Mouse (Mus musculus): ENCODE results near the gene Osbp2. TPM values are rescaled to one million over a fixed set of nuclear protein-coding genes. Genes with fewer than 3 reads are reported as not detected.

Osbp2 gene
- total RNA-seq, 2 experiments from 2014 or later: not detected

- ATAC-seq (replicated peaks; ENCODE audit: low FRiP score, low TSS enrichment, poor library complexity, severe bottlenecking): no peak
Observed at GRCm38 (mm10) chr11:3683696-3684095, 180.0 kb downstream of the Osbp2 start.

DNA sequence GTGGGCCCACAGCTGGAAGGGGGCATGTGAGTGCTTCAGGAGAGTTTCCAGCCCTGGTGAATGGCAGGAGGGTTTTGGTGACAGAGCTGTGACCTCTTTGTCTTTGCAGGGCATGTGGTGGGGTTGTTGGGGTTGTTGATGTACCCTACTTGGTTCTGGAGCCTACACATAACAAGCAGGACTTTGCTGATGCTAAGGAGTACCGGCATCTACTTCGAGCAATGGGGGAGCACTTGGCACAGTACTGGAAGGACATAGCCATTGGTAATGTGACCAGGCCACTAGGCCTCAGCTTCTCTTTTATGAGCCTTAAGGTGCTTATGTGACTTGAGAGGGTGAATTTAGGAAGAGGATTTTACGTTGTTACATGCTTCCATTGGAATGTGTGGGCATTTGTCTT is 183.9 kb downstream of the Osbp2 start:
- ATAC-seq (replicated peaks; ENCODE audit: low FRiP score, low TSS enrichment, poor library complexity, severe bottlenecking): no peak

DNA sequence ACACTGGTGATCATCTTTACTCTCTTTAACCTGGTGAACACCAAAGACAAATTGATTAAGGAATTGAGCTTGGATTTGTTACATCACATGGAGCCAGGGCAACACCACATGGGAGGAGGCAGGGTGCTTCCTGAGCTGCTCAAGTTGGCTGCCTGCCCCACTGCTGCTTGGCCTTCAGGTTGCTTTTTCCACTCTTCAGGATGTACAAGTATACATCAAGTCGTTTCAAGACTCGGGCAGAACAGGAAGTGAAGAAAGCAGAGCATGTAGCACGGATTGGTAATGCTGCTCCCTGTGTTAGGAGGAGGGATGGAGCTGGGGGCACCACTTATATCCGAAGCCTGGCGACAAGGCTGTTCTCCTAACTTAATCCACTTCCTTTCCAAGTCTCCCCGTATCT is 186.5 kb downstream of the Osbp2 start:
- no peak for ATAC-seq (replicated peaks; ENCODE audit: low FRiP score, low TSS enrichment, poor library complexity, severe bottlenecking)

DNA sequence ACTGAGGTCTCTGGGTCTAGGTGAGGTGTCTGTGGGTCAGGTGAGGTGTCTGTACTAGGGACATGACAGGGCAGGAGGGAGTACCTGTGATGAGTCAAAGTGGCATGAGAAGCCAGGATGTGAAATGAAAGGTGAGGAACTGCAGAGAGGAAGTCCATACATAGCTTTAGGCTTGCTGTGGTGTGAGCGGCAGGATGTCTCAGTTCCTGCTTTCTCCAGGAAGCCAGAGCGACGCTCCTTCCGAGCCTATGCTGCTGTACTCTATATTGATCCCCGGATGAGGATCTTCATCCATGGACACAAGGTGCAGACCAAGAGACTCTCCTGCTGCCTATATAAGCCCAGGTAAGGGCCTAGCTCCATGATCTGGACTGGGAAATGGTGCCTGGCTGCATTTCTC is 187.3 kb downstream of the Osbp2 start:
- no peak for ATAC-seq (replicated peaks; ENCODE audit: low FRiP score, low TSS enrichment, poor library complexity, severe bottlenecking)

GRCm38 (mm10) chr11:3674545-3674944 is 189.2 kb downstream of the Osbp2 start:
- no peak for ATAC-seq (replicated peaks; ENCODE audit: low FRiP score, low TSS enrichment, poor library complexity, severe bottlenecking)

DNA sequence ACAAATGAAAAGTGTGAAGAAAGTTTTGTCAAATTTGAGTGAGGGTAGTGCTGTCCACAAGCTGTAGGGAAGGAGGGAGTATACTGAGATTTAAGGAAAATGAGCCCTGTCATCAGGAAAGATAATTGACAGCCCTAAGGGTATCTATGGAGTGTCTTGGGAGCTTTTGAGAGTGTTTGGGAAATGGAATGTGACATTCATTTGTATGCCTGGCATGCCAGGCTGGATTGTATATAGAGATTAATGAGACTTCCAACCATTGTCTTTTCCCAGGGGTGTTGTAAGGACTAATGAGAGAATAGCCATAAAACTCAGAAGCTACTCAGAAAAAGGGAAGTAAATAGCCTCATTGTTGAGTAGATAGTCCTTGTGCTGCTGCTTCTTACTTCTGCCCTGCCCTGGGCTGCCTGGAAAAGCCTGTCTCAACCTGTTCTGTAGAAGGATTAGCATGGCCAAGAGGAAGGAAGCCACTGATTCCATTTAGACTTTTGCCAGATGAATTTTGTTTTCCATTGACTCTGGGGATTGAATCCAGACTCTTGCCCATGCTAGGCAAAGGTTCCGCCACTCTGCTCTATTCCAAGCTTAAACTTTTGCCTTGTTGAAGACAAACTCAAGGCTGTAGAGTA is 192.6 kb downstream of the Osbp2 start:
- ATAC-seq (replicated peaks; ENCODE audit: low FRiP score, low TSS enrichment, poor library complexity, severe bottlenecking): no peak

DNA sequence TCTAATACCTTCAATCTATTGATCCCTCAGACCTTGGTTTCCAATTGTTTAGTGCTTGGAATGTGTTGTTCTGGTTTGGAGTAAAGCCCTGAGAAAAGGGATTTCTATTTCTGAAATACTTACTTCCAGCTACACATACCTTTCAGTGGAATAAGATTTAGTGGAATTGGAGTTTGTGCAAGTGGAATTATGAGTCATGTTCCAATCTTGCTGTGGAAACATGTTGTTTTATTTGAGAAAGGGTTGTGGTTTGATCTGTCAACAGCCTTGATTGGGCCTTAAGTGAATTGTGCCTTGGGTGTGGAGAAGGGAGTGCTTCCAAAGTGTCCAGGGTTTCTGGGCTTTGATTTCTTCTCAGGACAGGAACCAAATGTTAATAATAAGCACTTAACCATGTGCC is 193.9 kb downstream of the Osbp2 start:
- ATAC-seq (replicated peaks; ENCODE audit: low FRiP score, low TSS enrichment, poor library complexity, severe bottlenecking): no peak

DNA sequence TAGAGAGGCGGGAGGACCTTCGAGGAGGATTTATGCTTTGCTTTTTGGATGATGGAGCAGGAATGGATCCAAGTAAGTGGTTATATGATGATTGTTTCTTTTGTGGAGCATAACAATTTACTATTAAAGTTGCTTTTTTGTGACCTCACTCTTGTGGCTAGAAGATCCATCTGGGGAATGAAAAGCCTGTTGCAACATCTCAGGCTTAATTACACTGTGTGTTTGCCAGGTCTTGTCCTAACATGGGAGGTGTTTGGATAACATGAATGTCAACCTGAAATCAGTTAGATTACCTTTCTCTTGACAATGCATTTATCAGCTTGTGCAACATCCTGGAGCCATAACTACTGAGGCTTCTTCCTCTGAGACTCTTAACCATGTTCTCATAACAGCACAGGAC is 194.9 kb downstream of the Osbp2 start:
- ATAC-seq (replicated peaks; ENCODE audit: low FRiP score, low TSS enrichment, poor library complexity, severe bottlenecking): no peak

DNA sequence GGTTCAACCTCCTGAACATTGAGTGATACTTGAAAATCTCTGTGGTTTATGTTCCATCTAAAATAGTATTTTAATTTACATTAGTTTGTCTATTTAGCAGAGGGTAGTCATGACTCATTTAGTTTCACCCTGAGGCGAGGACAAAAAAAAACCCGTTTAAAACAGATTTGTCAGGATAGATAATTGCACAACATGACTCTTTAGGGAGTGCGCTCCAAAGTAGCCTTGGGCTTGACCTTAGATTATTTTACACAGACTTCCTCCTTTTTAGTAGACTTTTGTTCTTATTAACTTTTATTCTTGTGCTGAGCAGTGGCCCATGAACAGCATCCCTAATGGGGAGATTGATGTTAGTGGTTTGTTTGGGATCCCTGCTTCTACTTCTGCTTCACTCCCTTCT is 196.2 kb downstream of the Osbp2 start:
- no peak for ATAC-seq (replicated peaks; ENCODE audit: low FRiP score, low TSS enrichment, poor library complexity, severe bottlenecking)

GRCm38 (mm10) chr11:3661964-3662363 is 201.7 kb downstream of the Osbp2 start:
- no peak for ATAC-seq (replicated peaks; ENCODE audit: low FRiP score, low TSS enrichment, poor library complexity, severe bottlenecking)

Other genes starting within 250 kb of the Osbp2 start
- gene Morc2a, start 214.7 kb downstream of the Osbp2 start, total RNA-seq (2014; fragmentation: Nextera tagmentation): 40.6 and 55.0 TPM in 2 replicates
- 36.5 and 42.2 TPM in 2 replicates for gene Morc2a, start 214.7 kb downstream of the Osbp2 start, total RNA-seq (2017)
- gene 4921536K21Rik, start 31.2 kb upstream of the Osbp2 start, total RNA-seq (2014; fragmentation: Nextera tagmentation): not detected in 2 replicates
- 0.56 TPM in 1 of 2 replicates, not detected in the other for gene 4921536K21Rik, start 31.2 kb upstream of the Osbp2 start, total RNA-seq (2017)
- 0.35 TPM in 1 of 2 replicates, not detected in the other for gene Dusp18, start 31.3 kb upstream of the Osbp2 start, total RNA-seq (2014; fragmentation: Nextera tagmentation)
- not detected in 2 replicates for gene Dusp18, start 31.3 kb upstream of the Osbp2 start, total RNA-seq (2017)
- gene Slc35e4, start 50.8 kb upstream of the Osbp2 start, total RNA-seq (2014; fragmentation: Nextera tagmentation): 0.35 TPM in 1 of 2 replicates, not detected in the other
- 0.09 TPM in 1 of 2 replicates, not detected in the other for gene Slc35e4, start 50.8 kb upstream of the Osbp2 start, total RNA-seq (2017)
- 4.0 and 6.7 TPM in 2 replicates for gene Tcn2, start 68.3 kb upstream of the Osbp2 start, total RNA-seq (2014; fragmentation: Nextera tagmentation)
- 4.4 and 5.9 TPM in 2 replicates for gene Tcn2, start 68.3 kb upstream of the Osbp2 start, total RNA-seq (2017)
- 107 and 117 TPM in 2 replicates for gene Pes1, start 100.1 kb upstream of the Osbp2 start, total RNA-seq (2014; fragmentation: Nextera tagmentation)
- gene Pes1, start 100.1 kb upstream of the Osbp2 start, total RNA-seq (2017): 143 and 228 TPM in 2 replicates
- gene 4930556J24Rik, start 112.9 kb upstream of the Osbp2 start, total RNA-seq (2014; fragmentation: Nextera tagmentation): not detected in 2 replicates
- gene 4930556J24Rik, start 112.9 kb upstream of the Osbp2 start, total RNA-seq (2017): not detected in 2 replicates
- not detected in 2 replicates for gene Gal3st1, start 119.7 kb upstream of the Osbp2 start, total RNA-seq (2014; fragmentation: Nextera tagmentation)
- not detected in 2 replicates for gene Gal3st1, start 119.7 kb upstream of the Osbp2 start, total RNA-seq (2017)
- gene Sec14l4, start 167.6 kb upstream of the Osbp2 start, total RNA-seq (2014; fragmentation: Nextera tagmentation): not detected in 2 replicates
- not detected in 2 replicates for gene Sec14l4, start 167.6 kb upstream of the Osbp2 start, total RNA-seq (2017)
- not detected in 2 replicates for gene Sec14l3, start 200.9 kb upstream of the Osbp2 start, total RNA-seq (2014; fragmentation: Nextera tagmentation)
- gene Sec14l3, start 200.9 kb upstream of the Osbp2 start, total RNA-seq (2017): not detected in 2 replicates
- gene Mtfp1, start 231.5 kb upstream of the Osbp2 start, total RNA-seq (2014; fragmentation: Nextera tagmentation): 39.6 and 47.8 TPM in 2 replicates
- gene Mtfp1, start 231.5 kb upstream of the Osbp2 start, total RNA-seq (2017): 26.3 and 31.4 TPM in 2 replicates

All from megakaryocyte-erythroid progenitor cell, adult 5-6 weeks (primary cell).